Mouse (Mus musculus) cerebellum, adult 18-20 months (tissue): Measurements from ENCODE around the gene Rbm33.

ENCODE experiments used
- DNase-seq, 2 experiments: peaks; one replicate each; pipeline ENCODE4 v3.0.0; 2021

Rbm33 gene

DNA sequence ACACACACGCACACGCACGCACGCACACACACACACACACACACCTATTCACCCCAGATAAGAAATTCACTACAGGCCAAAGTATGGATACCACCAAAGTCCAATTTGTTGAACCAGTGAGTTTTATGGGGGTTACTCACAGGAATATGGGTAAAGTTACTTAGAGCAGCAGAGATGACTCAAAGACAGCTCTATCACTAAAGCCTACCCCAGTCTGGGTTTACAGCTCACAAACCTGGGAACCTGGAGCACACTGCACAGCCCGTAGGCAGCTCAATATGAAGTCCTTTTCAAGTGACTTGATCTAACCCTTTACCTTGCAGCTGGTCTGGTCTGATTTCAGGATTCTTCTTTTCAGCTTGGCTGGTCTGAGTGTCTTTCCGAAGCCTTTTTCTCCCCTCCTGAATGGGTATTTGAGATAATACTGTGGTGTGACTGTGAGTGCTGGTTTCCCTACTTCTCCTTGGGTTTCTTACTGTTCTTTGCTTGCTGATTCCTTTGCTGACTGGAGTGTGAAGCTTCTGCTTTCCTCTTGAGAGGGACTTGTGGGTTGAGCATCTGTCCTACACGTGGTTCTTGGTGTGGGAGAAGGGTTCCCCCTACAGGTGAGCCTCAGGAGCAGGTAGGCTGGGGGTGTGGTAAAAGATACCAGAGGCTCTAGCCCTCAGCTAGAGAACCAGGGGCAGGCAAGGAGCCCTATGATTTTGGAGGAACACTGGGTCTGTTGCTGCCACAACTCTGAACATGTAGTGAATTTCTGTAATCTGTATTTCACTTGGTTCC, 12.3 kb downstream of the Rbm33 start:
- DNase-seq = peak; percentile 53 to 64

DNA sequence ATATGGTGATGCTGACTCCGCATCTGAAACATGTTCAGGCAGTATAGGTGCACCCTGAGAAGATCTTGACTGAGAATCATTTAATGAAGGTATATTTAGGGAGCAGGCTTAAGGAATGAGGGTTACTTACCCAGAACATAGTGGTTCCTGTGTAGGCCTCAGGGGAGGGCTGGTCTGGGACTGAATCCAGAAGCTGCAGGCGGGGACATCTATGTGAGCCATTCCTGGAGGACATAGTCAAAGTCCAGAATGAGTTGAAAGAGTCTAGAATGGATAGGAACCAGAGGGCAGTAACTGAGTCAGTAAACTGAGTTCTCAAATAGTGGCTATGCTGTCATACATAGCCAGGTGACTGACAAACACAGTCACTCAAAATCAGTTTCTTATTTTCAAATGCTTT, 16.8 kb downstream of the Rbm33 start:
- peak; percentile 28 to 45 for DNase-seq

GRCm38 (mm10) chr5:28351857-28352513, 35.1 kb downstream of the Rbm33 start:
- DNase-seq = no peak

- DNase-seq = no peak
These were observed 38.7 kb downstream of the Rbm33 start for GRCm38 (mm10) chr5:28355614-28356013.

DNA sequence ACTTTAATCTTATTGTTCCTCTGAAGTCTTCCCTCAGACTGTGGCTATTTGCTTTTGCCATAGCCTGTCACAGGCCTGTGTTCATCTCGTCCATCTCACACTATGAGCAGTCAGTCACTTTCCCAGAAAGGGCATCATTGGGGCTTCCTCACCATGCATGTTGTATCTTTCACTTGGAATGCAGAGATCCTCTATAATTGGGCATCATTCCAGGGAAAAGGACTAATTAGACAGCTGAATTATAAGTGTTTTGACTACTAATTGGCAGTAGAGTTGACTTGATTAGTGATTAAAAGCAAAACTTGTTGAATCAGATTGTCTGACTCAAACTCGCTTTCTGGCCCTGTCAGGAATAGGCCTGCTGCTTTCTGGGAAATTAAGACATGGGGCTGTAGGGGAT, 43.8 kb downstream of the Rbm33 start:
- no peak for DNase-seq

- peak in 1 of 2 experiments; percentile 27 for DNase-seq
These were observed 51.1 kb downstream of the Rbm33 start for GRCm38 (mm10) chr5:28368056-28368455.

DNA sequence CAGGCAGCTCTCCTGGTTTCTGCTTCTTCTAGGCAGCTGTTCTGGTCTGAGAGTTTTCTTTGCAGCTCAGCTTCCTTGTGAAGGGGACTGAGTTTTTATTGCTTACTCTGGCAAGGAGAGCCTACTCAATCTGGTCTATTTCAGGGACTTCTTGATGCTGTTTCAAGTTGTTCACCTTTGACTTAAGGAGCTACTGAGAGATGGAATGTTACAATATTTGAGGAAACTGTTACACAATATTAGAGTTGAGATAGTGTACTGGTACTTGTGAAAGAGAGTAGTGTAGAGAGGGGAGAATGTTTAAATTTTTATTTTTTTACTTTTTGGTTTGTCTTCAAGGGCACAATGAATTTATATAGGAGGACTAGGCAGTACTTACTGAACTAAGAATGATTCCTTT, 53.9 kb downstream of the Rbm33 start:
- no peak for DNase-seq

DNA sequence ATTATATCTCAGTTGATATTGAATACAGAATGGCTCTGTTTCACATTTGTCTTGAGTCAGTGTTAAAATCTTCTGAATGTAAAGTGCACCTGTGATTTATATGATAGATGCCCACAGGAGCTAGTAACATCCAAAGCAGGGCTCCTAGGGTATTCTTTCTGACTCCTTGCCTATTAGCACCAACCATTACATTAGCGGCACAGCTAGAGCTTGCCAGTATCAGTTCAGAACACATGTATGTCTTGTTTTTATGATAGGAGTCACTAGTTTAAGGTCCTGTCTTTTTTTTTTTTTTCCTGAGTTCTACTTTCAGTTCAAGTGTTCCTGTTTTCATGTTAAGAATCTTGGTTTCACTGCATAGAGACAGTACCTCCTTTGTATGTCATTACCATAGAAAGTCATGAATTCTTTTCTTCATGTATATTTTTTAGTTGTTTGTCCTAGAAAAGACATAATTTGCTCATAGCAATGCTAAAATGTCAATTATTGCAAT, 55.3 kb downstream of the Rbm33 start:
- no peak for DNase-seq

GRCm38 (mm10) chr5:28373498-28374427, 56.8 kb downstream of the Rbm33 start:
- no peak for DNase-seq

DNA sequence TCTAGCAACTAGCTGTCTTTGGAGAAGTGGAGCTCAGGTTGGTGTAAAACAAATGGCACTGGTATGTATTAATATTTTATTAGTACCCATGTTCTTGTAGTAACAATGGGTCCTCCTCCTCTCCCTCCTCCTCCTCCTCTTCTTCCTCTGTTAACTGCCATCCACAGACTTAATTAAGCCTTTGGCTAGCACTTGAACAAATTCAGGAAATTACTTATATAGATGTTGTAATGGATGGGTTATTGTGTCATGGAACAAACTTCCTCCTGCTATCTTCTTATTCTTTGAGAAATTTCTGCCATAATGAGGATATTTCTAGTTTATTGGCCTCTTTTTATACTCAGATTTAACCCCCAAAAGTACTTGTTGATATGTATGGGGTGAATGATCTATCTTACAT, 60.4 kb downstream of the Rbm33 start:
- DNase-seq = no peak

DNA sequence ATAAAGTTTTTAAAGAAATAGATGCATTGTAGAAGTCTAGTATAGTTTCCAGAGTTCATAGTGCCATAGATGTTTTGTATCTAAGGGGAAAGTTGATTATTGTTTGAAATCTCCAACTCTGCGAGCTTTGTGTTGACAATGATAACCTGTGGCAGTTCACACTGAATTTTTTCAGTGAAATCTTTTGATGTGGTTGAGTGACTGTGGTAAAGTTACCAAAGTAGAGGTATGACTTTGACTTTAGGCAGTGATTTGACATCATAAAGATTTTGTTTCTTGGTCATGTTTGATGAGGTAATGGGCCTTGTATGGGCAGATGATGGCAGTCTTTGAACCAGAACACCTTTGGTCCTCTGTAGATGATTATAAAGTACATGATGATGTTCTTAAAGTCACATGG, 65.4 kb downstream of the Rbm33 start:
- DNase-seq = no peak

GRCm38 (mm10) chr5:28386783-28387182, 69.9 kb downstream of the Rbm33 start:
- DNase-seq = no peak

- DNase-seq = peak; percentile 28 to 41
These were observed 70.7 kb downstream of the Rbm33 start for GRCm38 (mm10) chr5:28387531-28388179.

DNA sequence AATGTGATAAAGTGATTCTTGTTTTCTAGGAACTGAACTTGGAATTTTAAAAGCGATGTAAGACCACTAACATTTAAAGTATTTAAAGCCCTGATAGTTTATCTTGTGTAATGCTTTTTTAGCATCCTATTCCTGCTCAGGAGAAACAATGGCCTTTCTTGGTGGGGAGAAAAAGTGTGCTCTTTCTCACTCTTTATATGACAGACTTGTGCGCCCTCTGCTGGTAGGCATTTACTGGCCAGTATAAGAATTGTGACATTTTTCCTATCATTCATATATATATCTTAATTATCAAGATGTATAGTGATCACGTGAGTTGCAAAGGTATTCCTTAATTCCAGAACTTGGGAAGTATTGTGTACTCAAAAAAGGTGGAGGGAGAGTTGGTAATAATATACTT, 71.3 kb downstream of the Rbm33 start:
- DNase-seq = peak; percentile 82 to 83

- no peak for DNase-seq
These were observed 73.3 kb downstream of the Rbm33 start for GRCm38 (mm10) chr5:28390189-28390588.

GRCm38 (mm10) chr5:28397344-28397743, 80.4 kb downstream of the Rbm33 start:
- DNase-seq = no peak

- no peak for DNase-seq
These were observed 81.8 kb downstream of the Rbm33 start for GRCm38 (mm10) chr5:28398736-28399135.

- DNase-seq = no peak
These were observed 82.7 kb downstream of the Rbm33 start for GRCm38 (mm10) chr5:28399451-28400115.

DNA sequence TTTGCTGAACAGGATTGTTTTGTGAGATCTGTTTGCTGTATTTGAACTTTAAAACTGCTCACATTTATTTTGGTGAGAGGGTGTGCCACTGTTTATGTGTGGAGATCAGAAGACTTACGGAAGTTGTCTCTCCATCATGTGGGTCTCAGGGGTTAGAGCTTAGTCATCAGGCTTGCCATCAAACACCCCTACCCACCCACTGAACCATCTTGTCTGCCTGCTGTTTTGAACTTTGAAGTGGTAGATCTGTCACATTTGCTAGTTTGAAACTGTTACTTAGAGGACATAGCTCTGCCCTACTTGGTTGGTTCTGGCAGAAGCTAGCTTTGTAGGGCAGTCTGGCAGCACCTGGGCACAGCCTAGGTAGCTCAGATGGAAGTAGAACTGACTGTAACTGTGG, 85.8 kb downstream of the Rbm33 start:
- no peak for DNase-seq

DNA sequence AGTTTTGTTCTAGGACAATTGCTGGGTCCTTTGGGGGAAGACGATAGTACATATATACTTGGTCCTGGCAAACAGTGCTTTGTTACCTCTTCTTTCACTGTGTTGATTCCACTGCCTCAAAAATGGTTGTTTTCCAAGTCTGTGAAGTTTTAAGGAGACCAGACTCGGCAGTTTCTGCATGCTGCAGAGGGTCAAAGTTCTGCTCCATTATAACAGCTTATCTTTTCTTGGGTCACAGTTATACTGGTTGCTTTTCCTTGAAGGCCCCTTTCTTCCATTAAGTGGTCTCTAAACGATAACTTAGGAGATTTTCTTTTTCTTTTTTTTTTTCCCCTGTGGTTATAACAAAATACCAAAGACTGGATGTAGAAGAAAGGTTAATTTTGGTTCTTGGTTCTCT, 89.7 kb downstream of the Rbm33 start:
- DNase-seq = no peak

- peak in 1 of 2 experiments; percentile 10 for DNase-seq
These were observed 95.2 kb downstream of the Rbm33 start for GRCm38 (mm10) chr5:28412006-28412685.
